Mouse (Mus musculus) hindbrain, embryonic 11.5 days (tissue): ENCODE measurements at regions not wholly inside any gene's neighbourhood (a gene's known extent, or its start where the extent isn't known, plus 50 kb on each side); places are given as distances from the start of the nearest gene placed in this dataset.

Source experiments
- ATAC-seq: fragments of 200-750 bp; cut with Nextera tagmentation; 2 replicates; pipeline ENCODE4 v1.8.0; 2017; ENCODE audit warnings: mild to moderate bottlenecking, moderate TSS enrichment, moderate library complexity; ENCODE audit not compliant: low FRiP score
- DNase-seq: peaks from one replicate; pipeline ENCODE4 v3.0.0-alpha.2; 2015; ENCODE audit warnings: low spot score
- H3K27ac ChIP-seq: fragments of 300-500 bp; sonication (generic); 2 replicates; pipeline ENCODE4 v1.5.1; 2014; ENCODE audit warnings: mild to moderate bottlenecking, low read depth, low read length
- H3K27me3 ChIP-seq: fragments of 300-500 bp; sonication (generic); 2 replicates; pipeline ENCODE4 v1.6.1; 2014; ENCODE audit warnings: mild to moderate bottlenecking, low read length, moderate library complexity, mixed read lengths; ENCODE audit not compliant: control insufficient read depth, insufficient read depth
- H3K36me3 ChIP-seq: fragments of 300-500 bp; sonication (generic); 2 replicates; pipeline ENCODE4 v1.6.1; 2014; ENCODE audit warnings: mild to moderate bottlenecking, low read length, moderate library complexity, mixed read lengths; ENCODE audit not compliant: control insufficient read depth, insufficient read depth
- H3K4me1 ChIP-seq: fragments of 300-500 bp; sonication (generic); replicated peaks from 2 replicates; pipeline ENCODE4 v1.6.1; 2014; ENCODE audit warnings: low read length, mixed read lengths; ENCODE audit not compliant: control insufficient read depth, insufficient read depth
- H3K4me2 ChIP-seq: fragments of 300-500 bp; sonication (generic); replicated peaks from 2 replicates; pipeline ENCODE4 v1.6.1; 2014; ENCODE audit warnings: mild to moderate bottlenecking, low read depth, low read length
- H3K4me3 ChIP-seq: fragments of 300-500 bp; sonication (generic); 2 replicates; pipeline ENCODE4 v1.5.1; 2014; ENCODE audit warnings: low read depth, low read length
- H3K9ac ChIP-seq: fragments of 300-500 bp; sonication (generic); 2 replicates; pipeline ENCODE4 v1.6.1; 2014; ENCODE audit warnings: low read depth, low read length
- H3K9me3 ChIP-seq: fragments of 300-500 bp; sonication (generic); 2 replicates; pipeline ENCODE4 v1.6.1; 2016; ENCODE audit warnings: low read length; ENCODE audit not compliant: control insufficient read depth
- WGBS: fragments of 180-500 bp; shearing (Covaris S2); extraction: QIAGEN DNeasy Blood & Tissue Kit; methylation state at CpG from one replicate; pipeline ENCODE4 v1.1.7; 2014; 5-methylcytosine and 5-hydroxymethylcytosine counted together

DNA sequence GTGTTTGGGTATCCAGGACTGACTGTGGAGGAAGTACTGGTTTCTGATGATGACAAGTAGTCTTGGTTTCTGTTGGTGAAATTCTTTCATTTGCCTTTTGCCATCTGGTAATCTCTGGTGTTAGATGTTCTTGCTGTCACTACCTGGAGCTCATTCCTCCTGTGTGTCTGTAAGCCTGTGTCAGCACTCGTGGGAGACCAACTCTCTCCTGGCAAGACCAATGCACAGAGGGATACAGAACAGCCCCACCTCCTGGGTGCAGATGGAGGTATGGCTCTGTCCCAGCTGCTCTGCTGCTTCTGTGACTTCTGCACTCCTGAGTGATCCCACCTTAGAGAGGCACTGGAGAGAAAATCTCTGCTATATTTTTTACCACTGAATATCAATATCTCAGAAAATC is 285.4 kb downstream of the Csnka2ip start:
- WGBS, result 79% methylated on average over 1 of the region's 1 CpGs
- H3K27ac ChIP-seq, result no peak overlapping the region
- no peak overlapping the region for H3K4me2 ChIP-seq
- no peak for DNase-seq
- no peak overlapping the region for H3K9ac ChIP-seq
- no peaks in the 10 kb centered on the region for H3K9me3 ChIP-seq
- no peak for ATAC-seq
- no peak overlapping the region for H3K4me3 ChIP-seq
- no peaks in the 10 kb centered on the region for H3K4me1 ChIP-seq
- no peaks in the 10 kb centered on the region for H3K27me3 ChIP-seq
- H3K36me3 ChIP-seq, result no peaks in the 10 kb centered on the region

DNA sequence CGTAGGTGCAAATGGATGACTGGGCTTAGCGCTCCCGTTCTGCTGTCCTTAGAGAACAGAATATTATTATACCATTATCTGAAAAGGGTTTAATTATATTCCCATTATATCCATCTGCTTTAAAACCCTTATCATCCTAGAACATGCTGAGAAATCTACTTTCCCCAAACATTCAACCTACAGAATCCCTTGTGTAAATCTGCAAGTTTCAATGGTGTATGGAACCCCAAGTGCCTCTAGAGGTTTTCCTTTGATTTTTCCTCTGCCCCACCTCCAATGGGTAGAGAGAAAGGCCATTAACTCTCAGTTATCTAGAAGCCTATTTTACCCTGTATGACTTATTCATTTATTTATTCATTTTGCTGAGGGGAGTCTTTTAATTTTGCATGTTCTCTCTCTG is 308.7 kb downstream of the Csnka2ip start:
- Histone ChIP-seq H3K9ac (no peak overlapping the region), H3K4me2 (no peak overlapping the region), H3K27me3 (no peaks in the 10 kb centered on the region), H3K27ac (no peak overlapping the region), H3K4me3 (no peak overlapping the region), H3K36me3 (no peaks in the 10 kb centered on the region), H3K9me3 (no peaks in the 10 kb centered on the region), H3K4me1 (no peaks in the 10 kb centered on the region)
- no peak for ATAC-seq
- WGBS, result 95% methylated on average over 3 of the region's 3 CpGs
- no peak for DNase-seq

DNA sequence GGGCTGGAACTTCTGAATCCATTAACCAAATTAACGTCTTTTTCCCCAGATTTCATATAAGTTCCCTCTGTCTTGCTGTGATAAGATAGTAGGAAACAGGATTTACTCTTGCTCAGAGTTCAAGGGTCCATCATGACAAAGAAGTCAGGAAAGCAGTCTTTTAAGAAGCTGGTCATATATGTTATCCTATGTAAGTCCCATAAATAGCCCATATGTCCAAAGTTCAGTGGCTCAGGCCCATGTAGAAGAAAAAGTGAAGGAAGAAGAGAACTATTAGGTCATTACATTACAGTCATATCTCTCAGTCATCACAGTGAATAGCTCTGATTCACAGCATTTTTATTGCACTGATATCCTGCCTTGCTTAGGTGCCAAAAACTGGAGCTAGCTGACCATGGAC is 316.9 kb downstream of the Csnka2ip start:
- Histone ChIP-seq H3K9ac (no peak overlapping the region), H3K27ac (no peak overlapping the region), H3K27me3 (no peaks in the 10 kb centered on the region), H3K4me3 (no peak overlapping the region), H3K4me2 (no peak overlapping the region), H3K4me1 (no peaks in the 10 kb centered on the region), H3K9me3 (no peaks in the 10 kb centered on the region), H3K36me3 (no peaks in the 10 kb centered on the region)
- DNase-seq (no peak), ATAC-seq (no peak)
- 83% methylated on average over 1 of the region's 1 CpGs for WGBS

DNA sequence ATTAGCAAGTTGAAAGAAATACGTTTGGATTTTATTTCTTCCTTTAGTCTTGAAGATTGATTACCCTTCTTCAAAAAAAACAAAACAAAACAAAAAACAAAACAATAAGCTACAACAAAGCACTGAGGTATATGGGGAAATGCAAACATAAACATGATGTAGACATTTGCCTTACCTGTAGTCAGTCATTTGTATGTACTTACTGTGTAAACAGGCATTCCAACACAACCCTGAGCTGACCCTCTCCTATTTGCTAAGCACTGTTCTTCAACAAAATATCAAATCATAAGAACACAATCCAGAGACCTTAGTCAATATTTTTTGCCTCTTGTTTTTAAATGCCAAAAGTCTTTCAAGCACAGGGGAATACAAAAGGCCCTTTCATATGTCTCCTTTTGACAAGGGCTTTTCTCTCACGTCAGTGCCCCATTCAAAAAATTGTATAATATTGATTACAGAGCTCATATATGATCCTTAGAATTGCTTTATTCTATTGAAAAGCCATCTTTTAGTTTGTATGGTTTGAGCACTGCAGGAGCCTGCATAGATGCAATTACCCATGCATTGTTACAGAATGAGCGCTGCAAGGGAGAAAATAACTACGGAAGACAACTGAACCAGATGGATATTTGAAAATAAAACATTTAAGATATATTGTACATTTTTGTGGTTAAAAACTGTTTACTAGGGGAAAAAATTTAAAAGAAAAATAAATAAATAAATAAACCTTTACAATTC is 326.2 kb downstream of the Csnka2ip start:
- no peak overlapping the region for H3K4me3 ChIP-seq
- H3K9ac ChIP-seq, result no peak overlapping the region
- 45% methylated on average over 4 of the region's 4 CpGs for WGBS
- peak; percentile 60 for ATAC-seq
- no peaks in the 10 kb centered on the region for H3K36me3 ChIP-seq
- H3K27me3 ChIP-seq, result no peaks in the 10 kb centered on the region
- H3K9me3 ChIP-seq, result no peaks in the 10 kb centered on the region
- no peak overlapping the region for H3K27ac ChIP-seq
- no peaks in the 10 kb centered on the region for H3K4me1 ChIP-seq
- no peak overlapping the region for H3K4me2 ChIP-seq
- peak; percentile 21 for DNase-seq

DNA sequence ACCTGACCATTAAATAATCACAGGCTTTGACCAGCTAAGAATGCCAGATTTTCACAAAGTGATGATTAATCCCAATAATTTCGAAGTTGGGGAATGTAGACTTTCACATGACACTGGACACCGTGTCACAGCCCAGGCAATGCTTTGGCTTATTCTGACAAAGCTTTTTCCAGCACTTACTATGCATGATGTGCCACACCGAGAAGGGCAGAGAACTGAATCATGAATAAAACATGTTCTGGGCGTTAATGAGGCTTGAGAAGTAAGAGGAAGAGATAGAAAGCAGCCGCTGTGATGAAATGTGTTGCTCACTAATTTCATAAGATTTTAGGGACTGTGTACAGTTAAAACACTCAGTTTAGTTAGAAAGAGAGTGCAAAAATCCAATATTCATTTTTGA is 326.8 kb downstream of the Csnka2ip start:
- Histone ChIP-seq H3K27me3 (no peaks in the 10 kb centered on the region), H3K4me2 (no peak overlapping the region), H3K4me1 (no peaks in the 10 kb centered on the region), H3K9me3 (no peaks in the 10 kb centered on the region), H3K9ac (no peak overlapping the region), H3K36me3 (no peaks in the 10 kb centered on the region), H3K4me3 (no peak overlapping the region), H3K27ac (no peak overlapping the region)
- DNase-seq (peak; percentile 47), ATAC-seq (peak; percentile 90)
- 29% methylated on average over 5 of the region's 5 CpGs for whole genome bisulfite sequencing

DNA sequence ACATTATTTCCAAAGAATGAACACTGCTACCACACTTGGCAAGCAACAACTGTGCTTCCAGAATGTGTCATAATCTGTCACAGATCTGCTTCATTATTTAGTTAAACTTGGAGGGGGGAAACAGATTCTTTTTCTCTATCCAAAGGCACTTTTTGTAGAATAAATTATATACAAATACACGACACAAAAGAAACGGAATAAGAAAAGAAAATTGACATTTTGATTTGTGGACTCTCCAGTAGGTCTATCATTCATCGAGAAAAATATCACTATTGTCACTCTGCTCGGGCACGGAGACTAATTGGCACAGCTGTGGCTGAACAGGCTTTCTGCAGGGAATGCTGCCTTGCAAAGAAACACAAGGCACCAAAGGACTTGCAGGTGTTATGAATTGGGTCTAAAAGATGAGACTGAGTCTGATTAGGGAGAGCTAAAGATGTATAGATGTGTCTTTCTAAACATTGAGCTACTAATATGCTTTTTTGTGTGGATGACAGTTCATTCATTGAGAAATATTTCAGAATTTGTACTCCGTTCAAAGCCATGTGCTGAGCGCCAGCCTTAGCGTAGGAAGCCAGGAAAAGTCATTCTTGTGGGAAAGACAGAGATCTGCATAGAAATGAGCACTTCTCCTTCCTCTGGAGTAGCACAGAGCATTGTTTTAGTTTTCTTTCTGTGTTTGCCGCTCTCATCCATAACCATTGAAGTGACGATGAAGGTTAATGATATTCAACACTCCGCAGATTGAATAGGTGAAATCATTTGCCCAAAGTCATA is 337.1 kb downstream of the Csnka2ip start:
- Histone ChIP-seq H3K4me2 (no peak overlapping the region), H3K9ac (no peak overlapping the region), H3K4me3 (no peak overlapping the region), H3K9me3 (no peaks in the 10 kb centered on the region), H3K27ac (0 out of 2 replicates have a peak overlapping the region, but pooled peaks have one; percentile 8), H3K4me1 (no peaks in the 10 kb centered on the region), H3K36me3 (no peaks in the 10 kb centered on the region), H3K27me3 (no peaks in the 10 kb centered on the region)
- DNase-seq (peak; percentile 33), ATAC-seq (peak; percentile 81)
- WGBS, result 57% methylated on average over 11 of the region's 11 CpGs

DNA sequence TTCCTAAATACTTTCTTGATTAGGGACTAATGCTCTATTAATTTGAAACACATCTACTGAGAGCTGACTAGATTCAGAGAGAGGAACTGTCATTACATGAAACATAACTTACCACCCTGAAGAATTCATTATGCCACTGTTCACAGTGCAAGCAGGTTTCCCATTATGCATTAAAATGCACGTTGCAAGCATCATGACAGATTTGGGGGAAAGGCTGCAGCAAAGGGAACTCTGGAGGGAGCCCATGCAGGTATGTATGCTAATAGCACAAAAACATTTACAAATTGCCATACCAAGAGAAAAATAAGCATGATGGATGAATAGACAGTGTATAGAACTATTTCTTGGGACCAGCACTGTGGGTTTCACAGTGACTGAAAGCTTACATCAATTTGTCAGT is 351.1 kb downstream of the Csnka2ip start:
- ATAC-seq (no peak), DNase-seq (no peak)
- no peaks in the 10 kb centered on the region for H3K9me3 ChIP-seq
- no peaks in the 10 kb centered on the region for H3K4me1 ChIP-seq
- H3K9ac ChIP-seq, result no peak overlapping the region
- no peak overlapping the region for H3K27ac ChIP-seq
- no peaks in the 10 kb centered on the region for H3K36me3 ChIP-seq
- no peaks in the 10 kb centered on the region for H3K27me3 ChIP-seq
- WGBS, result 66% methylated on average over 1 of the region's 1 CpGs
- H3K4me2 ChIP-seq, result no peak overlapping the region
- no peak overlapping the region for H3K4me3 ChIP-seq

DNA sequence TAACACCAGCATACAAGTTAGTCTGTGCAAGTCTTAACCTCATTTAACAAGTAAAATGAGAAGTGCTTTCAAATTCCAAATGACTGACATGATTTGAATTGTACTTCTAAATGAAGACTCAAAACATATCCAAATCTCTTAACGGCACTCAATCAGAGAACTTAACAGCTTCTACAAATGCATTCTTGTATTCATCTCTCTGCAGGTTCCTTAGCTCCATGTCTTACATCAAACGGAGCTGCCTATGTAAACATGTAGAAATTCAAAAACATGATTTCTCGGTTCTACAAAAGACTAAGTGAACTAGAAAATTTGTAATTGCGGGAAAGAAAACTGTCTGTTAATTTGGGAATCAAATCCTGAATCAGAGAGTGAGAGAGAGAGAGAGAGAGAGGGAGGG is 353.5 kb downstream of the Csnka2ip start:
- Histone ChIP-seq H3K27ac (no peak overlapping the region), H3K4me3 (no peak overlapping the region), H3K27me3 (no peaks in the 10 kb centered on the region), H3K9me3 (no peaks in the 10 kb centered on the region), H3K36me3 (no peaks in the 10 kb centered on the region), H3K4me1 (no peaks in the 10 kb centered on the region), H3K9ac (no peak overlapping the region), H3K4me2 (no peak overlapping the region)
- WGBS, result 70% methylated on average over 4 of the region's 4 CpGs
- DNase-seq, result no peak
- no peak for ATAC-seq

DNA sequence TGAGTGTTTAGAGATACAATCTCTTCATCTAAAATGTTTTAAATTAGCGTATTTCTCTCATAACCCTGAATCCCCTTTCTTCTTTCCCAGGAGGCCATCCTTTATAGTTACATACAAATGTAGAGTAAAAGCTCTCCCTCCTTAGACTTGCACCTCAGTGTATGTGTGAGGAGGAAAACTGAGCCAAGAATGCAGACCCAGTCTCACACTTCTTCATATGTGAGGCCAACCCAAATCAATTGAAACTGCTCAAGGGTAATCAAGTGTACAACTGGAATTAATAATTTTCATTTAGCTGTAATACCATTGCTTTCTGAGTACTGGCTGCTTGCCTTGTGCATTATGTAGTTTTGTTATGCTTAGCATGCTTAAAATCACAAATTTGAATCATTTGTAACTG is 356.3 kb downstream of the Csnka2ip start:
- no peak overlapping the region for H3K27ac ChIP-seq
- no peak for DNase-seq
- no peaks in the 10 kb centered on the region for H3K27me3 ChIP-seq
- no peaks in the 10 kb centered on the region for H3K36me3 ChIP-seq
- H3K9ac ChIP-seq, result no peak overlapping the region
- 93% methylated on average over 1 of the region's 1 CpGs for WGBS
- H3K4me1 ChIP-seq, result no peaks in the 10 kb centered on the region
- no peak overlapping the region for H3K4me3 ChIP-seq
- H3K9me3 ChIP-seq, result no peaks in the 10 kb centered on the region
- H3K4me2 ChIP-seq, result no peak overlapping the region
- no peak for ATAC-seq
